Mouse (Mus musculus): ENCODE data around the gene Gdap1l1.

Gene Gdap1l1

GRCm38 (mm10) chr2:163467585-163467984, 29.3 kb downstream of the Gdap1l1 start:
- no peak for DNase-seq

- no peak for DNase-seq
Measured at GRCm38 (mm10) chr2:163468866-163469265, 30.6 kb downstream of the Gdap1l1 start.

- DNase-seq = no peak
Measured at GRCm38 (mm10) chr2:163469711-163470110, 31.4 kb downstream of the Gdap1l1 start.

GRCm38 (mm10) chr2:163471136-163471535, 32.9 kb downstream of the Gdap1l1 start:
- DNase-seq = no peak

- peak; percentile 31 to 65 for DNase-seq
Measured at GRCm38 (mm10) chr2:163471710-163472465, 33.6 kb downstream of the Gdap1l1 start.

- peak; percentile 97 to 98 for DNase-seq
Measured at GRCm38 (mm10) chr2:163472466-163472851, 34.2 kb downstream of the Gdap1l1 start, which contains the start of gene Fitm2. Gene Fitm2 (minus strand): TSS chr2:163472629.

GRCm38 (mm10) chr2:163480191-163480825, 42.0 kb downstream of the Gdap1l1 start:
- DNase-seq = peak; percentile 35 to 46

GRCm38 (mm10) chr2:163481539-163482029, 43.3 kb downstream of the Gdap1l1 start:
- DNase-seq = peak; percentile 50 to 71

GRCm38 (mm10) chr2:163487360-163487759, 49.1 kb downstream of the Gdap1l1 start:
- peak in 1 of 2 experiments; percentile 1 for DNase-seq

- peak in 1 of 2 experiments; percentile 26 for DNase-seq
Measured at GRCm38 (mm10) chr2:163489725-163490291, 51.5 kb downstream of the Gdap1l1 start.

- DNase-seq = peak in 1 of 2 experiments; percentile 17
Measured at GRCm38 (mm10) chr2:163490656-163491055, 52.4 kb downstream of the Gdap1l1 start.

GRCm38 (mm10) chr2:163491351-163491750, 53.1 kb downstream of the Gdap1l1 start:
- peak in 1 of 2 experiments; percentile 32 for DNase-seq

- DNase-seq = peak in 1 of 2 experiments; percentile 27
Measured at GRCm38 (mm10) chr2:163492018-163492417, 53.7 kb downstream of the Gdap1l1 start, which contains the start of gene R3hdml. Gene R3hdml (plus strand): TSS chr2:163492318.

- DNase-seq = peak in 1 of 2 experiments; percentile 17
Measured at GRCm38 (mm10) chr2:163493031-163493430, 54.8 kb downstream of the Gdap1l1 start.

- DNase-seq = peak in 1 of 2 experiments; percentile 37
Measured at GRCm38 (mm10) chr2:163493976-163494375, 55.7 kb downstream of the Gdap1l1 start.

- peak in 1 of 2 experiments; percentile 23 for DNase-seq
Measured at GRCm38 (mm10) chr2:163494456-163494855, 56.2 kb downstream of the Gdap1l1 start.

- peak in 1 of 2 experiments; percentile 32 for DNase-seq
Measured at GRCm38 (mm10) chr2:163502219-163502618, 63.9 kb downstream of the Gdap1l1 start.

GRCm38 (mm10) chr2:163503191-163503590, 64.9 kb downstream of the Gdap1l1 start:
- DNase-seq = no peak
